Mouse (Mus musculus) stomach, postnatal 0 days (tissue): ENCODE measurements around the gene Tmc3. TPM values are rescaled to one million over a fixed set of nuclear protein-coding genes. Genes with fewer than 3 reads are reported as not detected.

ENCODE experiments used
- ATAC-seq: fragments of 200-750 bp; cut with Nextera tagmentation; 2 replicates; pipeline ENCODE4 v1.8.0; 2017; ENCODE audit not compliant: low FRiP score, low TSS enrichment
- DNase-seq: peaks from one replicate; pipeline ENCODE4 v3.0.0-alpha.2; 2016; ENCODE audit warnings: low spot score
- H3K27ac ChIP-seq: fragments of 300-500 bp; sonication (generic); replicated peaks from 2 replicates; pipeline ENCODE4 v1.5.1; 2014; ENCODE audit warnings: mild to moderate bottlenecking, control low read depth
- H3K27me3 ChIP-seq: fragments of 300-500 bp; sonication (generic); 2 replicates; pipeline ENCODE4 v1.6.1; 2014; ENCODE audit warnings: low read length; ENCODE audit not compliant: control insufficient read depth, insufficient read depth
- H3K36me3 ChIP-seq: fragments of 300-500 bp; sonication (generic); 2 replicates; pipeline ENCODE4 v1.6.1; 2014; ENCODE audit warnings: low read length, mixed read lengths; ENCODE audit not compliant: control insufficient read depth, insufficient read depth
- H3K4me1 ChIP-seq: fragments of 300-500 bp; sonication (generic); replicated peaks from 2 replicates; pipeline ENCODE4 v1.6.1; 2014; ENCODE audit warnings: antibody characterized with exemption; ENCODE audit not compliant: control insufficient read depth, insufficient read depth
- H3K4me2 ChIP-seq: fragments of 300-500 bp; sonication (generic); replicated peaks from 2 replicates; pipeline ENCODE4 v1.6.1; 2014; ENCODE audit warnings: low read depth, mild to moderate bottlenecking, control low read depth, moderate library complexity
- H3K4me3 ChIP-seq: fragments of 300-500 bp; sonication (generic); 2 replicates; pipeline ENCODE4 v1.5.1; 2014; ENCODE audit warnings: low read depth, low read length, control low read depth
- H3K9ac ChIP-seq: fragments of 300-500 bp; sonication (generic); 2 replicates; pipeline ENCODE4 v1.6.1; 2014; ENCODE audit warnings: mild to moderate bottlenecking, low read length, control low read depth, mixed read lengths
- H3K9me3 ChIP-seq: fragments of 300-500 bp; sonication (generic); 2 replicates; pipeline ENCODE4 v1.6.1; 2016; ENCODE audit warnings: low read length; ENCODE audit not compliant: control insufficient read depth
- CTCF ChIP-seq: IDR thresholded peaks from 2 replicates; pipeline ENCODE4 v1.5.1; 2016; ENCODE audit warnings: antibody characterized with exemption, low read depth, mild to moderate bottlenecking, moderate library complexity
- EP300 ChIP-seq: optimal IDR thresholded peaks from 2 replicates; pipeline ENCODE3; 2016; ENCODE audit warnings: antibody characterized with exemption
- WGBS: fragments of 180-500 bp; shearing (Covaris S2); extraction: QIAGEN DNeasy Blood & Tissue Kit; methylation state at CpG from one replicate; pipeline ENCODE4 v1.1.7; 2014; 5-methylcytosine and 5-hydroxymethylcytosine counted together
- polyA plus RNA-seq: library from polyadenylated mRNA; unstranded; fragments of >200 nt; fragmentation: Nextera tagmentation; extraction: Ambion mirVana; gene quantifications from 2 replicates; pipeline ENCODE4 v1.2.1, GENCODE M21; 2015

The Tmc3 gene
- polyA plus RNA-seq, 1 experiment from 2014 or later = 1.1 TPM

DNA sequence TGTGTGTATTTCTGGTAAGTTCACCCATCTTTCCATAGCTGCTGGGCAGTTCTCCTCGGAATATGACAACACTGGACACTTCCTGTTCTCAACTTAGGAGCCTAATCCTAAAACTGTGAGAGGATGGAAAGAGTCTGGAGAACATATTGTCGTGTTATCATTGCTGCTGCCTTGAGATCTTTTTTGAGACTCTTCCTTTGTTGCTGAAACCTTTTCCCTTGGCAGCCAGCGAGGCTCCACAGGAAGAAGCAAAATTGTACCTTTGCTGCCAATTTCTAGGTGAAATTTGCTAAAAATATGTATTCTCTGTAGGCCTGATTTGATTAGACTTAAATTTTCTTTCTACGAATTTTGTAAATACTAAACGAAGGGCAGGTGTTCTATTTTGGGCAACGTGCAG is 30.2 kb upstream of the Tmc3 start:
- H3K4me1 ChIP-seq = no peaks in the 10 kb centered on the region
- H3K4me3 ChIP-seq = no peak overlapping the region
- H3K9ac ChIP-seq = no peak overlapping the region
- no peaks in the 10 kb centered on the region for H3K9me3 ChIP-seq
- TF ChIP-seq CTCF (no peak), EP300 (no peak)
- WGBS = 70% methylated on average over 6 of the region's 6 CpGs
- DNase-seq (no peak), ATAC-seq (no peak)
- H3K4me2 ChIP-seq = no peak overlapping the region
- no peaks in the 10 kb centered on the region for H3K27me3 ChIP-seq
- no peak overlapping the region for H3K27ac ChIP-seq
- no peaks in the 10 kb centered on the region for H3K36me3 ChIP-seq

DNA sequence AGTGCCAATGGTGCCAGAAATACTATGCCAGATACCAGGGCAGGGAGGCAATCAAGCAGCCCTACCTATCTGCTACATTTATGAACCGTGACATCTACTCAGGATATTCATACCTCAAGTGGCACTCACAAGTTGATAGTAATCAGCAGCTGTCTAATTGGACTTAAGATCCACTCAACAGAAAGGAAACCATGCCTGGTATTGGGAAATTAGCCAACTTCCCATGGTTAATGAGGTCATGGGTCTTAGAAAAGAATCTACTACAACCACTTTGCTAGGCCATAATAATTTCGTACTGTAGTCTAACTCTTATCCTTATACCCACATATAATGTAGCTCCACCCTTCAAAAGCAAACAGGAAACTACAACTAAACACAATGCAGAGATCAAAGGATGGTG is 28.2 kb upstream of the Tmc3 start:
- H3K36me3 ChIP-seq = no peaks in the 10 kb centered on the region
- TF ChIP-seq CTCF (no peak), EP300 (no peak)
- H3K4me1 ChIP-seq = no peaks in the 10 kb centered on the region
- H3K9ac ChIP-seq = no peak overlapping the region
- H3K27ac ChIP-seq = no peak overlapping the region
- no peak overlapping the region for H3K4me3 ChIP-seq
- H3K4me2 ChIP-seq = no peak overlapping the region
- no peaks in the 10 kb centered on the region for H3K9me3 ChIP-seq
- H3K27me3 ChIP-seq = no peaks in the 10 kb centered on the region
- DNase-seq (no peak), ATAC-seq (no peak)
- WGBS = 56% methylated on average over 2 of the region's 2 CpGs

DNA sequence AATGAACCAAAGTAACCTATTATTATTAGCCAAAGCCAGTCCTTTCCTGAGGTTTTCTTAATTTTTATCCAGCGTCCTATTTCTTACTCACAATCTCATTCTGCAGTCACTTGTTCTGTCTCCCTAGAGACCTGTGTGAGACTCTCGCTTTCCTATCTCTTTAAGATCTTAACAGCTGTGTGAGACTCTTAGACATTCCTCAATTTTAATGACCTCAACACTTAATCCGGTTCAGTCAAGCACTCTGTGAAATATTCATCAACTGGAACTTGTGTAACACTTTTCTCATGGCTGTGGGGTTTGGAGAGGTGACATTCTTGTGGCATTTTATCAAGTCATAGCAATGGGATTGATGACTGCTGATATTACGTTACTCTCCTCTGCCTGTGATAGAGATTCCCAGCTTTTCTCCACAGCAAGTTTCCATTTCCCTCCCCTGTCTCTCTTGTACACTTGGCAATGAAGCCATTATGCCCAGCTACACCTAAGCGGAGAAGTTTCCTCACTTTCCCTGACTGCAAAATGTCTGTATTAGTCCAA is 25.9 kb upstream of the Tmc3 start:
- Histone ChIP-seq H3K4me2 (no peak overlapping the region), H3K36me3 (no peaks in the 10 kb centered on the region), H3K9me3 (no peaks in the 10 kb centered on the region), H3K4me3 (no peak overlapping the region), H3K27ac (no peak overlapping the region), H3K27me3 (no peaks in the 10 kb centered on the region), H3K9ac (no peak overlapping the region), H3K4me1 (no peaks in the 10 kb centered on the region)
- DNase-seq (no peak), ATAC-seq (no peak)
- 51% methylated on average over 5 of the region's 5 CpGs for WGBS
- TF ChIP-seq CTCF (no peak), EP300 (no peak)

- DNase-seq (no peak), ATAC-seq (no peak)
- H3K4me1 ChIP-seq = no peaks in the 10 kb centered on the region
- H3K9me3 ChIP-seq = no peaks in the 10 kb centered on the region
- no peak for TF ChIP-seq CTCF
- TF ChIP-seq EP300 = no peak
- H3K4me3 ChIP-seq = no peak overlapping the region
- H3K36me3 ChIP-seq = no peaks in the 10 kb centered on the region
- H3K4me2 ChIP-seq = no peak overlapping the region
- no peak overlapping the region for H3K9ac ChIP-seq
- H3K27me3 ChIP-seq = no peaks in the 10 kb centered on the region
- no peak overlapping the region for H3K27ac ChIP-seq
- 65% methylated on average over 3 of the region's 3 CpGs for WGBS
Measured at GRCm38 (mm10) chr7:83559495-83559894, 25.2 kb upstream of the Tmc3 start.

GRCm38 (mm10) chr7:83561849-83562248 is 22.9 kb upstream of the Tmc3 start:
- WGBS = 50% methylated on average over 3 of the region's 3 CpGs
- H3K9me3 ChIP-seq = no peaks in the 10 kb centered on the region
- TF ChIP-seq EP300 (no peak), CTCF (no peak)
- no peaks in the 10 kb centered on the region for H3K36me3 ChIP-seq
- no peaks in the 10 kb centered on the region for H3K4me1 ChIP-seq
- H3K27me3 ChIP-seq = no peaks in the 10 kb centered on the region
- no peak for DNase-seq
- H3K4me2 ChIP-seq = no peak overlapping the region
- H3K4me3 ChIP-seq = no peak overlapping the region
- no peak for ATAC-seq
- H3K9ac ChIP-seq = no peak overlapping the region
- H3K27ac ChIP-seq = no peak overlapping the region

GRCm38 (mm10) chr7:83564635-83565291 is 20.0 kb upstream of the Tmc3 start:
- DNase-seq = no peak
- 54% methylated on average over 12 of the region's 12 CpGs for WGBS

More at GRCm38 (mm10) chr7:83564635-83565291, 20.0 kb upstream of the Tmc3 start:
- TF ChIP-seq CTCF (no peak), EP300 (no peak)
- H3K27me3 ChIP-seq = no peaks in the 10 kb centered on the region
- no peaks in the 10 kb centered on the region for H3K36me3 ChIP-seq
- H3K9ac ChIP-seq = no peak overlapping the region
- H3K4me1 ChIP-seq = no peaks in the 10 kb centered on the region
- no peak overlapping the region for H3K27ac ChIP-seq
- no peak for ATAC-seq
- no peak overlapping the region for H3K4me3 ChIP-seq
- no peak overlapping the region for H3K4me2 ChIP-seq
- H3K9me3 ChIP-seq = no peaks in the 10 kb centered on the region
